Mouse (Mus musculus) lung, embryonic 16.5 days (tissue): ENCODE results near the gene Slc22a15. TPM values are rescaled to one million over a fixed set of nuclear protein-coding genes. Genes with fewer than 3 reads are reported as not detected.
A peak's percentile ranks its signal among the peaks of the same experiment; 100 is the strongest.

ENCODE experiments used
- ATAC-seq: fragments of 200-750 bp; cut with Nextera tagmentation; 2 replicates; pipeline ENCODE4 v1.8.0; 2017; ENCODE audit warnings: low read depth, mild to moderate bottlenecking, moderate library complexity
- H3K27ac ChIP-seq: fragments of 300-500 bp; sonication (generic); 2 replicates; pipeline ENCODE4 v1.5.1; 2014; ENCODE audit warnings: mild to moderate bottlenecking, control low read depth, low read length
- H3K27me3 ChIP-seq: fragments of 300-500 bp; sonication (generic); 2 replicates; pipeline ENCODE4 v1.6.1; 2014; ENCODE audit warnings: low read depth, low read length, mixed read lengths; ENCODE audit not compliant: control insufficient read depth, insufficient read depth
- H3K36me3 ChIP-seq: fragments of 300-500 bp; sonication (generic); 2 replicates; pipeline ENCODE4 v1.6.1; 2014; ENCODE audit warnings: low read length; ENCODE audit not compliant: control insufficient read depth, insufficient read depth
- H3K4me1 ChIP-seq: fragments of 300-500 bp; sonication (generic); replicated peaks from 2 replicates; pipeline ENCODE4 v1.6.1; 2014; ENCODE audit warnings: low read length, mixed read lengths; ENCODE audit not compliant: control insufficient read depth, insufficient read depth
- H3K4me2 ChIP-seq: fragments of 300-500 bp; sonication (generic); 2 replicates; pipeline ENCODE4 v1.6.1; 2014; ENCODE audit warnings: low read depth, low read length, control low read depth
- H3K4me3 ChIP-seq: fragments of 300-500 bp; sonication (generic); 2 replicates; pipeline ENCODE4 v1.5.1; 2014; ENCODE audit warnings: mild to moderate bottlenecking, low read length, control low read depth
- H3K9ac ChIP-seq: fragments of 300-500 bp; sonication (generic); 2 replicates; pipeline ENCODE4 v1.6.1; 2014; ENCODE audit warnings: low read length, control low read depth
- H3K9me3 ChIP-seq: fragments of 300-500 bp; sonication (generic); 2 replicates; pipeline ENCODE4 v1.6.1; 2016; ENCODE audit warnings: low read length; ENCODE audit not compliant: control insufficient read depth
- WGBS: fragments of 180-500 bp; shearing (Covaris S2); extraction: QIAGEN DNeasy Blood & Tissue Kit; methylation state at CpG from one replicate; pipeline ENCODE4 v1.1.7; 2014; 5-methylcytosine and 5-hydroxymethylcytosine counted together
- polyA plus RNA-seq: library from polyadenylated mRNA; unstranded; fragments of >200 nt; fragmentation: Nextera tagmentation; extraction: Ambion mirVana; gene quantifications from 2 replicates; pipeline ENCODE4 v1.2.1, GENCODE M21; 2015

Gene Slc22a15
- polyA plus RNA-seq: 3.7 and 4.0 TPM in 2 replicates

- peak; percentile 89 for ATAC-seq
- H3K4me3 ChIP-seq: peak within 1 kb of the TSS; percentile 80
- no peaks in the 10 kb centered on the region for H3K36me3 ChIP-seq
- H3K27ac ChIP-seq: peak within 1 kb of the TSS; percentile 91
- H3K9ac ChIP-seq: peak within 1 kb of the TSS; percentile 90
- H3K9me3 ChIP-seq: no peaks in the 10 kb centered on the region
- peak within 1 kb of the TSS; percentile 86 for H3K4me2 ChIP-seq
- H3K4me1 ChIP-seq: peaks cover 28% of the 10 kb centered on the region
- H3K27me3 ChIP-seq: no peaks in the 10 kb centered on the region
- under 1% methylated on average over 89 of the region's 92 CpGs for WGBS
Observed at GRCm38 (mm10) chr3:101923843-101924740, at the start of gene Slc22a15. TSS of gene Slc22a15 (minus strand) at chr3:101924453.

- Histone ChIP-seq H3K4me3 (no peak overlapping the region), H3K36me3 (no peaks in the 10 kb centered on the region), H3K4me1 (no peaks in the 10 kb centered on the region), H3K27me3 (no peaks in the 10 kb centered on the region), H3K4me2 (no peak overlapping the region), H3K9ac (no peak overlapping the region), H3K9me3 (no peaks in the 10 kb centered on the region), H3K27ac (no peak overlapping the region)
- WGBS: 27% methylated on average over 3 of the region's 3 CpGs
- no peak for ATAC-seq
Observed at GRCm38 (mm10) chr3:101966825-101967558, 42.7 kb upstream of the Slc22a15 start.

GRCm38 (mm10) chr3:101964352-101964751 lies 40.1 kb upstream of the Slc22a15 start:
- H3K4me2 ChIP-seq: no peak overlapping the region
- H3K36me3 ChIP-seq: no peaks in the 10 kb centered on the region
- H3K27me3 ChIP-seq: no peaks in the 10 kb centered on the region
- H3K9ac ChIP-seq: no peak overlapping the region
- peak; percentile 28; the same call in 1 of the 2 replicates for ATAC-seq
- no peaks in the 10 kb centered on the region for H3K4me1 ChIP-seq
- 42% methylated on average over 7 of the region's 7 CpGs for whole genome bisulfite sequencing
- no peaks in the 10 kb centered on the region for H3K9me3 ChIP-seq
- H3K4me3 ChIP-seq: no peak overlapping the region
- no peak overlapping the region for H3K27ac ChIP-seq

DNA sequence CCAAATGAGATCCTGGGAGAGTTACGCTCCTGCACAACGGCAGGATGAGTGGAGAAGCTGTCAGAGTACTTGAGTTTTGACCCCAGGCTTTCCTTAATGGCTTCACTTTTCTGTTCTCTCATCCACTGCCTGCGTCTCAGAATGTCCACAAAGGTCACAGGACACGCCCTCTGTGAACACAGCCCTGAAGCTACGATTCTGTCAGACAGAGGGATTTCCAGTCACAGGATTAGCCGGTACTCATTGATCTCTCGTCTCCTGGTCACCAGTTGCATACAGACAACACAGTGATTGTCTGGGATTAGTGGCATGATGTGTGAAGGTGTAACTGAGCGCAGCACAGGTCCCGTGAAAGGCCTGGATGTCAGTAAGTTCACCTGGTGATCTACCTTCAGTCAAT lies 39.2 kb upstream of the Slc22a15 start:
- WGBS: 41% methylated on average over 9 of the region's 9 CpGs

GRCm38 (mm10) chr3:101961146-101961835 lies 37.0 kb upstream of the Slc22a15 start:
- no peaks in the 10 kb centered on the region for H3K9me3 ChIP-seq
- no peak for ATAC-seq
- no peaks in the 10 kb centered on the region for H3K4me1 ChIP-seq
- WGBS: 87% methylated on average over 15 of the region's 15 CpGs
- no peaks in the 10 kb centered on the region for H3K36me3 ChIP-seq
- no peak overlapping the region for H3K9ac ChIP-seq
- no peak overlapping the region for H3K4me3 ChIP-seq
- H3K27me3 ChIP-seq: no peaks in the 10 kb centered on the region
- H3K4me2 ChIP-seq: no peak overlapping the region
- no peak overlapping the region for H3K27ac ChIP-seq

More for the DNA sequence above, 39.2 kb upstream of the Slc22a15 start:
- no peak overlapping the region for H3K9ac ChIP-seq
- H3K4me1 ChIP-seq: no peaks in the 10 kb centered on the region
- ATAC-seq: no peak
- H3K27me3 ChIP-seq: no peaks in the 10 kb centered on the region
- no peaks in the 10 kb centered on the region for H3K9me3 ChIP-seq
- no peak overlapping the region for H3K4me3 ChIP-seq
- H3K4me2 ChIP-seq: no peak overlapping the region
- no peaks in the 10 kb centered on the region for H3K36me3 ChIP-seq
- no peak overlapping the region for H3K27ac ChIP-seq

- H3K4me2 ChIP-seq: no peak overlapping the region
- no peaks in the 10 kb centered on the region for H3K36me3 ChIP-seq
- no peaks in the 10 kb centered on the region for H3K9me3 ChIP-seq
- no peak overlapping the region for H3K4me3 ChIP-seq
- 48% methylated on average over 3 of the region's 3 CpGs for WGBS
- no peaks in the 10 kb centered on the region for H3K27me3 ChIP-seq
- no peak overlapping the region for H3K27ac ChIP-seq
- ATAC-seq: no peak
- H3K4me1 ChIP-seq: no peaks in the 10 kb centered on the region
- no peak overlapping the region for H3K9ac ChIP-seq
Observed at GRCm38 (mm10) chr3:101958047-101958446, 33.8 kb upstream of the Slc22a15 start.

- Histone ChIP-seq H3K36me3 (no peaks in the 10 kb centered on the region), H3K4me3 (no peak overlapping the region), H3K4me1 (no peaks in the 10 kb centered on the region), H3K9me3 (no peaks in the 10 kb centered on the region), H3K27ac (no peak overlapping the region), H3K4me2 (no peak overlapping the region), H3K27me3 (no peaks in the 10 kb centered on the region), H3K9ac (no peak overlapping the region)
- ATAC-seq: no peak
- 61% methylated on average over 7 of the region's 7 CpGs for WGBS
Observed at GRCm38 (mm10) chr3:101953506-101953905, 29.3 kb upstream of the Slc22a15 start.

- Histone ChIP-seq H3K9me3 (no peaks in the 10 kb centered on the region), H3K27ac (no peak overlapping the region), H3K4me3 (no peak overlapping the region), H3K4me2 (no peak overlapping the region), H3K27me3 (no peaks in the 10 kb centered on the region), H3K36me3 (no peaks in the 10 kb centered on the region), H3K4me1 (no peaks in the 10 kb centered on the region), H3K9ac (no peak overlapping the region)
- 78% methylated on average over 2 of the region's 2 CpGs for WGBS
- ATAC-seq: no peak
Observed at GRCm38 (mm10) chr3:101952577-101952976, 28.3 kb upstream of the Slc22a15 start.

- 43% methylated on average over 3 of the region's 3 CpGs for WGBS
- Histone ChIP-seq H3K27ac (no peak overlapping the region), H3K9ac (no peak overlapping the region), H3K4me1 (no peaks in the 10 kb centered on the region), H3K4me2 (no peak overlapping the region), H3K27me3 (no peaks in the 10 kb centered on the region), H3K36me3 (no peaks in the 10 kb centered on the region), H3K4me3 (no peak overlapping the region), H3K9me3 (no peaks in the 10 kb centered on the region)
- ATAC-seq: peak; percentile 60; the same call in 1 of the 2 replicates
Observed at GRCm38 (mm10) chr3:101948572-101948971, 24.3 kb upstream of the Slc22a15 start.
